Mouse (Mus musculus): ENCODE data around the gene Ankfy1. TPM values are rescaled to one million over a fixed set of nuclear protein-coding genes. Genes with fewer than 3 reads are reported as not detected.

Gene Ankfy1
- polyA plus RNA-seq, 1 experiment from 2014 or later, result 5.0 TPM

- no peak overlapping the region for H3K9ac ChIP-seq (replicated peaks)
- H3K36me3 ChIP-seq (replicated peaks; ENCODE audit: insufficient read depth, low read length), result peaks cover 13% of the 10 kb centered on the region
- no peak overlapping the region for H3K27ac ChIP-seq (ENCODE audit: low read depth)
- H3K4me2 ChIP-seq (ENCODE audit: low read depth, low read length), result no peak overlapping the region
- ATAC-seq (no peak), DNase-seq (no peak)
- H3K9me3 ChIP-seq (ENCODE audit: low read length), result no peaks in the 10 kb centered on the region
- TF ChIP-seq CTCF (IDR thresholded peaks at IDR 0.05; ENCODE audit: low read depth) (no peak), EP300 (IDR thresholded peaks at IDR 0.05; ENCODE audit: low read depth) (no peak)
- WGBS (ENCODE audit: insufficient replicate concordance), result 91% methylated on average over 2 of the region's 2 CpGs
- no peaks in the 10 kb centered on the region for H3K27me3 ChIP-seq (ENCODE audit: insufficient read depth, low read length)
- H3K4me1 ChIP-seq (ENCODE audit: insufficient read depth), result peaks cover 12% of the 10 kb centered on the region
- H3K4me3 ChIP-seq (ENCODE audit: low read depth, low read length), result no peak overlapping the region
Measured at GRCm38 (mm10) chr11:72683402-72683801, 6.4 kb upstream of the Ankfy1 start.

GRCm38 (mm10) chr11:72686697-72687096, 3.1 kb upstream of the Ankfy1 start:
- no peak overlapping the region for H3K9ac ChIP-seq (replicated peaks)
- TF ChIP-seq CTCF (IDR thresholded peaks at IDR 0.05; ENCODE audit: low read depth), result no peak
- TF ChIP-seq EP300 (IDR thresholded peaks at IDR 0.05; ENCODE audit: low read depth), result peak; percentile 88
- no peaks in the 10 kb centered on the region for H3K9me3 ChIP-seq (ENCODE audit: low read length)
- ATAC-seq (no peak), DNase-seq (no peak)
- peaks cover 3% of the 10 kb centered on the region; the same call in 1 of the 2 replicates for H3K36me3 ChIP-seq (replicated peaks; ENCODE audit: insufficient read depth, low read length)
- no peaks in the 10 kb centered on the region for H3K27me3 ChIP-seq (ENCODE audit: insufficient read depth, low read length)
- no peak overlapping the region for H3K27ac ChIP-seq (ENCODE audit: low read depth)
- H3K4me1 ChIP-seq (ENCODE audit: insufficient read depth), result peaks cover 30% of the 10 kb centered on the region
- no peak overlapping the region for H3K4me2 ChIP-seq (ENCODE audit: low read depth, low read length)
- H3K4me3 ChIP-seq (ENCODE audit: low read depth, low read length), result no peak overlapping the region

- TF ChIP-seq CTCF (IDR thresholded peaks at IDR 0.05; ENCODE audit: low read depth), result no peak
- 50% methylated on average over 5 of the region's 5 CpGs for WGBS (ENCODE audit: insufficient replicate concordance)
- ATAC-seq (no peak), DNase-seq (no peak)
- no peak overlapping the region for H3K4me3 ChIP-seq (ENCODE audit: low read depth, low read length)
- H3K27ac ChIP-seq (ENCODE audit: low read depth), result peak overlapping the region; percentile 91
- H3K36me3 ChIP-seq (replicated peaks; ENCODE audit: insufficient read depth, low read length), result peaks cover 3% of the 10 kb centered on the region; the same call in 1 of the 2 replicates
- no peaks in the 10 kb centered on the region for H3K27me3 ChIP-seq (ENCODE audit: insufficient read depth, low read length)
- no peak overlapping the region for H3K9ac ChIP-seq (replicated peaks)
- H3K4me2 ChIP-seq (ENCODE audit: low read depth, low read length), result peak overlapping the region; percentile 78; the same call in 1 of the 2 replicates
- H3K4me1 ChIP-seq (ENCODE audit: insufficient read depth), result peaks cover 39% of the 10 kb centered on the region
- no peaks in the 10 kb centered on the region for H3K9me3 ChIP-seq (ENCODE audit: low read length)
Measured at GRCm38 (mm10) chr11:72688242-72688641, 1.6 kb upstream of the Ankfy1 start.

GRCm38 (mm10) chr11:72689115-72689514, 691 bp upstream of the Ankfy1 start:
- H3K4me2 ChIP-seq (ENCODE audit: low read depth, low read length), result peak overlapping the region; percentile 78
- peak overlapping the region; percentile 97 for H3K4me3 ChIP-seq (ENCODE audit: low read depth, low read length)
- H3K9me3 ChIP-seq (ENCODE audit: low read length), result no peaks in the 10 kb centered on the region
- peak overlapping the region; percentile 83 for H3K9ac ChIP-seq (replicated peaks)
- WGBS (ENCODE audit: insufficient replicate concordance), result 39% methylated on average over 3 of the region's 3 CpGs
- H3K4me1 ChIP-seq (ENCODE audit: insufficient read depth), result peaks cover 46% of the 10 kb centered on the region
- peak overlapping the region; percentile 91 for H3K27ac ChIP-seq (ENCODE audit: low read depth)
- H3K27me3 ChIP-seq (ENCODE audit: insufficient read depth, low read length), result no peaks in the 10 kb centered on the region
- ATAC-seq (peak; percentile 76), DNase-seq (peak; percentile 47)
- H3K36me3 ChIP-seq (replicated peaks; ENCODE audit: insufficient read depth, low read length), result 0 out of 2 replicates have a peak, but pooled peaks cover 2% of the 10 kb centered on the region
- TF ChIP-seq EP300 (IDR thresholded peaks at IDR 0.05; ENCODE audit: low read depth), result peak; percentile 92
- TF ChIP-seq CTCF (IDR thresholded peaks at IDR 0.05; ENCODE audit: low read depth), result no peak

- no peak overlapping the region; the same call in 1 of the 2 replicates for H3K9ac ChIP-seq (replicated peaks)
- TF ChIP-seq EP300 (IDR thresholded peaks at IDR 0.05; ENCODE audit: low read depth) (no peak), CTCF (IDR thresholded peaks at IDR 0.05; ENCODE audit: low read depth) (no peak)
- ATAC-seq, result no peak
Measured at GRCm38 (mm10) chr11:72692353-72692752, 2.5 kb downstream of the Ankfy1 start.

GRCm38 (mm10) chr11:72695025-72695424, 5.2 kb downstream of the Ankfy1 start:
- Histone ChIP-seq H3K27me3 (ENCODE audit: insufficient read depth, low read length) (no peaks in the 10 kb centered on the region), H3K4me3 (ENCODE audit: low read depth, low read length) (no peak overlapping the region), H3K4me2 (ENCODE audit: low read depth, low read length) (no peak overlapping the region), H3K36me3 (replicated peaks; ENCODE audit: insufficient read depth, low read length) (0 out of 2 replicates have a peak, but pooled peaks cover 7% of the 10 kb centered on the region), H3K9ac (replicated peaks) (no peak overlapping the region), H3K4me1 (ENCODE audit: insufficient read depth) (peaks cover 42% of the 10 kb centered on the region), H3K27ac (ENCODE audit: low read depth) (no peak overlapping the region), H3K9me3 (ENCODE audit: low read length) (no peaks in the 10 kb centered on the region)
- no peak for TF ChIP-seq CTCF (IDR thresholded peaks at IDR 0.05; ENCODE audit: low read depth)
- TF ChIP-seq EP300 (IDR thresholded peaks at IDR 0.05; ENCODE audit: low read depth), result no peak
- no peak for ATAC-seq
- 46% methylated on average over 3 of the region's 3 CpGs for WGBS (ENCODE audit: insufficient replicate concordance)
- no peak for DNase-seq

More at GRCm38 (mm10) chr11:72692353-72692752, 2.5 kb downstream of the Ankfy1 start:
- Histone ChIP-seq H3K4me3 (ENCODE audit: low read depth, low read length) (no peak overlapping the region), H3K4me2 (ENCODE audit: low read depth, low read length) (peak overlapping the region; percentile 78), H3K27ac (ENCODE audit: low read depth) (peak overlapping the region; percentile 49; the same call in 1 of the 2 replicates), H3K36me3 (replicated peaks; ENCODE audit: insufficient read depth, low read length) (0 out of 2 replicates have a peak, but pooled peaks cover 7% of the 10 kb centered on the region), H3K27me3 (ENCODE audit: insufficient read depth, low read length) (no peaks in the 10 kb centered on the region), H3K9me3 (ENCODE audit: low read length) (no peaks in the 10 kb centered on the region), H3K4me1 (ENCODE audit: insufficient read depth) (peaks cover 60% of the 10 kb centered on the region)
- no peak for DNase-seq
- 73% methylated on average over 4 of the region's 4 CpGs for WGBS (ENCODE audit: insufficient replicate concordance)
